Mouse (Mus musculus): ENCODE data around the gene Il18.

- no peak for TF ChIP-seq POLR2A (IDR thresholded peaks at IDR 0.05; ENCODE audit: low read depth, low read length)
- no peak for TF ChIP-seq CTCF (conservative IDR thresholded peaks at IDR 0.05; ENCODE audit: insufficient read depth, insufficient read length, low read depth, low read length)
These were observed 49.7 kb downstream of the Il18 start for GRCm38 (mm10) chr9:50604338-50604737.

All from kidney, adult 2 months (tissue).